Mouse (Mus musculus) ES-E14 (cell line): ENCODE measurements around the gene Hnrnpdl. TPM values are rescaled to one million over a fixed set of nuclear protein-coding genes. Genes with fewer than 3 reads are reported as not detected.
A peak's percentile ranks its signal among the peaks of the same experiment; 100 is the strongest.

Source experiments
- DNase-seq: peaks from one replicate; pipeline ENCODE4 v3.0.0-alpha.2; 2013; ENCODE audit warnings: low read depth, low spot score
- H3K27ac ChIP-seq: 2 replicates; pipeline ENCODE4 v1.5.1; 2012; ENCODE audit warnings: low read depth, mild to moderate bottlenecking, low read length, moderate library complexity, mixed read lengths; ENCODE audit not compliant: poor library complexity, insufficient read depth, severe bottlenecking
- H3K36me3 ChIP-seq: 2 replicates; pipeline ENCODE4 v1.6.1; 2012; ENCODE audit warnings: mild to moderate bottlenecking, low read length, moderate library complexity, mixed read lengths; ENCODE audit not compliant: control insufficient read depth, poor library complexity, insufficient read depth, severe bottlenecking
- H3K4me1 ChIP-seq, 2 experiments: fragments of 150-350 bp in 1 of 2; sonication (generic) in 1 of 2; 2 replicates each; pipeline ENCODE4 v1.6.1; 2012; ENCODE audit warnings: low read length in 2 of 2, mild to moderate bottlenecking in 1 of 2, mixed read lengths in 1 of 2; ENCODE audit not compliant: control insufficient read depth in 2 of 2, insufficient read depth in 2 of 2, poor library complexity in 1 of 2
- H3K4me3 ChIP-seq, 2 experiments: fragments of 150-350 bp in 1 of 2; sonication (generic) in 1 of 2; 2 replicates each; pipeline ENCODE4 v1.5.1; 2012; ENCODE audit warnings: low read length in 2 of 2, low read depth in 1 of 2, mild to moderate bottlenecking in 1 of 2, mixed read lengths in 1 of 2; ENCODE audit not compliant: insufficient read depth in 1 of 2, poor library complexity in 1 of 2, severe bottlenecking in 1 of 2
- H3K9ac ChIP-seq: 2 replicates; pipeline ENCODE4 v1.6.1; 2012; ENCODE audit warnings: low read depth, mild to moderate bottlenecking, low read length, mixed read lengths; ENCODE audit not compliant: poor library complexity, insufficient read depth, severe bottlenecking
- H3K9me3 ChIP-seq: fragments of 150-350 bp; sonication (generic); 2 replicates; pipeline ENCODE4 v1.6.1; 2012; ENCODE audit warnings: low read depth, mild to moderate bottlenecking, low read length; ENCODE audit not compliant: control insufficient read depth, insufficient read depth
- CHD2 ChIP-seq: IDR thresholded peaks from 2 replicates; pipeline ENCODE4 v1.6.1; 2014; ENCODE audit warnings: mild to moderate bottlenecking, low read depth, low read length, inconsistent platforms
- HCFC1 ChIP-seq: IDR thresholded peaks from 2 replicates; pipeline ENCODE4 v1.6.1; 2012; ENCODE audit warnings: low read length, inconsistent platforms, borderline replicate concordance; ENCODE audit not compliant: insufficient read depth
- MAFK ChIP-seq: IDR thresholded peaks from 2 replicates; pipeline ENCODE4 v1.6.1; 2014; ENCODE audit warnings: mild to moderate bottlenecking, low read depth, low read length, inconsistent platforms; ENCODE audit not compliant: insufficient read depth
- ZC3H11A ChIP-seq: IDR thresholded peaks from 2 replicates; pipeline ENCODE4 v1.6.1; 2012; ENCODE audit warnings: low read depth, mild to moderate bottlenecking, inconsistent platforms, low read length, borderline replicate concordance
- ZNF384 ChIP-seq: IDR thresholded peaks from 2 replicates; pipeline ENCODE4 v1.6.1; 2012; ENCODE audit warnings: low read depth, low read length, inconsistent platforms
- in situ Hi-C, 2 experiments: fragments of 600-800 bp; cut with MboI; formaldehyde crosslinking; loops; one replicate each; pipeline ENCODE4 v1.15.1; 2025; ENCODE audit warnings: low sequenced_read_pairs in 2 of 2, inconsistent platforms in 1 of 2; ENCODE audit not compliant: unreplicated experiment in 2 of 2
- total RNA-seq: library from RNA; depleted of rRNA; stranded (reverse); fragments of 300-350 nt; gene quantifications from 2 replicates; pipeline ENCODE4 v1.2.3, GENCODE M21; 2012

Gene Hnrnpdl
- total RNA-seq, 1 experiment: 177 TPM

DNA sequence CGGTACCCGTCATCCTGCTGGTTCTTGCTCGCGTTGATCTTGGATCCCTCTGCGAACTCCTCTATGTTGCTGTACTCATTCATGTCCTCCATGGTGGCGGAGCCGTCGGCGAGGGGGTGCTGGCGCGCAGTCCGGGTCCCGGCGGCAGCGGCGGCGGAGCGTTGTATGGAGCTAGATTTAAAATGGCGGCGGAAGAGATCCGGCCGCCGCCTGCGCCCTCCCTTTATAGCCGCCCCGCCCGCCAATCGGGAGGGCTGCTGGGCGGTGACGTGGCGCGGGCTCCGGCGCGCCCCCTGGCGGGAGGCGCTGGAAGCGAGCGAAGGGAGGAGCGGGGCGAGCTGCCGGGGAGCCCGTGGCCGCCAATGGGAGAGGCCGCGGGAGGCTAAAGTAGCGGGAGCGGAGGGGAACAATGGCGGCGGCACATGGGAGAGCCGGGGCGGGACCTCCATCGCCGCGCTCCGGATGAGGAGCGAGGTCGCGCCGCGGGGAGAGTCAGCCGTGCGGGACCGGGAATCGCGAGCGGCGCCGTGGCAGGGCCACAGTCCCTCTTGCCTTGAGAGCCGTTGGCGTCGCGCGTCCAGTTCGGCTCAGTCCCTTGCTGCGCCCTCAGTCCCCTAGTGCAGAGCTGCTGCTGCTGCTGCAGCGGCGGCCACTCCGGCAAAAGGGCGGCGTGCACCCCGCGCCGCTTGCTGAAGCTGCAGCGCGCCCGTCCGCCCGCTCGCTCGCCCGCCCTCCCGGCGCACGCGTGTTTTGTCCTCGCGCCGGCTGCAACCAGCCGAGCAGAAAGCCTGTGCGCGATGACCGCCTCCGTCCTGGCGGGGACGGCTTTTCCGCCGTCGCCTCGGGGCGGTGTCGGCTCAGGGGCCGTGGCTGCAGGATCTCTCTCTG, 506 bp downstream of the Hnrnpdl start:
- H3K9me3 ChIP-seq: no peaks in the 10 kb centered on the region
- in situ Hi-C loops: no loop called here
- H3K4me1 ChIP-seq: peaks cover 3 to 7% of the 10 kb centered on the region in 2 experiments; a peak in 1 of 4 replicates
- H3K36me3 ChIP-seq: peaks cover 29% of the 10 kb centered on the region
- TF ChIP-seq CHD2 (no peak), MAFK (no peak), ZNF384 (no peak), HCFC1 (peak; percentile 45; the same call in 1 of the 2 replicates)
- peak; percentile 72 for DNase-seq
- H3K9ac ChIP-seq: peak overlapping the region; percentile 99
- H3K27ac ChIP-seq: peak overlapping the region; percentile 87
- H3K4me3 ChIP-seq: peak overlapping the region; percentile 89 to 96

DNA sequence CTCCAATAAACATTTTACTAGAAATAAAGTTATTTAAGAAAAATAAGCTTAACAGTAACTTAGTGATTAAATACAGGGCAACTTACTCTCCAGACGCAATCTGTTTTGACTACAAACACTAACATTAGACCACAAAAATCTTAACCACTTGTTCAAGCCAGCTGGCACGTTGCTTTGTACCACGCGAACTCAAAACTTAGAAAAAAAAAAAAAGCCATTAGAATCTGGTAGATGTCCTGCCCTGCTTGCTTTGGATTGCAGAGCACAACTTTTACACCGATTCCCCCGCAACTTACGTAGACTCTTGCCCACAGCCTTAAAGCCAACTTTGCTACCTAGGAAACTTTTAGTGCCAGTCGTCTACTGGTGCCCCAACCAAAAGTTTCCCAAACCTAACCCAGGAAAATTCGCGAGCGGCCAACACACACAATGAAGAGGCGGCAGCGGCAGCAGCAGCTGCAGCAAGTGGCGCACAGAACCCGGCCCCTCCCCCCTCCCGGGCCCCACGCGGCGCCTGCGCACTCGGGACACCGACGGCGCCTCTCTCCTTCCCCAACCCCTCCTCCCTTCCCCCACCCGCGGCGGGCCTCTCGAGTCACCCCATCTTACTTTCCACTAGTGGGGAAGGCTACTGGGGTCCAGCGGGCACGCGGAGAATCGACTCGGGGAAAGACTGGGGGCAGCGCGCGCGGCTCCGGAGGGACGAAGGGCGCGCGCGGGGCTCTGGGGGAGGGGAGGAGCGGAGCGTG, 1.3 kb downstream of the Hnrnpdl start:
- DNase-seq: no peak
- peaks cover 3 to 7% of the 10 kb centered on the region in 2 experiments; a peak in 1 of 4 replicates for H3K4me1 ChIP-seq
- TF ChIP-seq ZNF384 (no peak), MAFK (no peak), CHD2 (no peak), ZC3H11A (no peak), HCFC1 (no peak)
- in situ Hi-C loops: no loop called here
- no peaks in the 10 kb centered on the region for H3K9me3 ChIP-seq
- H3K4me3 ChIP-seq: peak overlapping the region; percentile 89 to 96
- peak overlapping the region; percentile 99 for H3K9ac ChIP-seq
- H3K36me3 ChIP-seq: peaks cover 29% of the 10 kb centered on the region
- peak overlapping the region; percentile 87 for H3K27ac ChIP-seq

DNA sequence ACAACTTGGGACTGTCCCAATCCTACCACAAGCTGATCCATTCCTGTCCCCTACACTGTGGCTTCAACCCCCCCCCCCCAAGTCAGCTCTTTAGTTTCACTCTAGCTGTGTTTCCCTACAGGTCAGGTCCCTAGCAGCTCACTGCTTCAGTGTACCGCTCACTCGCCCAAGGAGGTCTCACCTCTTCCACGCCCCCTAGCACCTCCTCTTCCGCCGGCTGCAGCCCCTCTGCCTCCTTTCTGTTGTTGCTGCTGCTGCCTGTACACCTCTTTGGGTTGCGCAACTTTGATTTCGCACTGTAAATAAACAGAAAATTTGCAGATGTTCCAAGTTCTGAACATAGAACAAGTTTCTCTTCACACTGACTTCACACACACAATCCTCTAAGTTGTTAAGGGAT, 2.8 kb downstream of the Hnrnpdl start:
- TF ChIP-seq MAFK: no peak
- TF ChIP-seq ZC3H11A: no peak
- no peak for TF ChIP-seq ZNF384
- TF ChIP-seq CHD2: no peak
- no peak for TF ChIP-seq HCFC1
- peaks cover 31% of the 10 kb centered on the region for H3K36me3 ChIP-seq
- in situ Hi-C loops: no loop called here
- H3K9ac ChIP-seq: peak overlapping the region; percentile 33; the same call in 1 of the 2 replicates
- no peak overlapping the region for H3K27ac ChIP-seq
- peak overlapping the region; percentile 89 to 96 for H3K4me3 ChIP-seq
- H3K4me1 ChIP-seq: peaks cover 3 to 4% of the 10 kb centered on the region in 2 experiments; a peak in 1 of 4 replicates
- no peaks in the 10 kb centered on the region for H3K9me3 ChIP-seq
- no peak for DNase-seq

GRCm38 (mm10) chr5:100035950-100036349, 3.5 kb downstream of the Hnrnpdl start:
- TF ChIP-seq ZC3H11A: no peak
- TF ChIP-seq HCFC1: no peak
- no peak for TF ChIP-seq MAFK
- no peak for TF ChIP-seq CHD2
- no peak for TF ChIP-seq ZNF384
- in situ Hi-C loops: no loop called here
- H3K36me3 ChIP-seq: peaks cover 31% of the 10 kb centered on the region
- no peak for DNase-seq
- H3K4me3 ChIP-seq: 0 out of 4 replicates have a peak overlapping the region, but pooled peaks of 1 of the 2 experiments have one; percentile 89
- H3K9ac ChIP-seq: no peak overlapping the region
- peaks cover 0 to 4% of the 10 kb centered on the region in 2 experiments; a peak in 1 of 4 replicates for H3K4me1 ChIP-seq
- no peaks in the 10 kb centered on the region for H3K9me3 ChIP-seq
- H3K27ac ChIP-seq: no peak overlapping the region
